Mouse (Mus musculus) midbrain, postnatal 0 days (tissue): Measurements from ENCODE around the gene Pigf. TPM values are rescaled to one million over a fixed set of nuclear protein-coding genes. Genes with fewer than 3 reads are reported as not detected.

Source experiments
- ATAC-seq: fragments of 200-750 bp; cut with Nextera tagmentation; 2 replicates; pipeline ENCODE4 v1.8.0; 2017; ENCODE audit warnings: moderate number of reproducible peaks, mild to moderate bottlenecking, moderate TSS enrichment, moderate library complexity; ENCODE audit not compliant: low FRiP score
- DNase-seq: peaks from one replicate; pipeline ENCODE4 v3.0.0-alpha.2; 2015; ENCODE audit warnings: low spot score
- H3K27ac ChIP-seq: fragments of 300-500 bp; sonication (generic); 2 replicates; pipeline ENCODE4 v1.5.1; 2014; ENCODE audit warnings: low read depth, mild to moderate bottlenecking, low read length, mixed read lengths
- H3K27me3 ChIP-seq: fragments of 300-500 bp; sonication (generic); 2 replicates; pipeline ENCODE4 v1.6.1; 2014; ENCODE audit warnings: low read length, control low read depth, mixed read lengths; ENCODE audit not compliant: insufficient read depth
- H3K36me3 ChIP-seq: fragments of 300-500 bp; sonication (generic); 2 replicates; pipeline ENCODE4 v1.6.1; 2014; ENCODE audit warnings: low read length, control low read depth, mixed read lengths; ENCODE audit not compliant: insufficient read depth
- H3K4me1 ChIP-seq: fragments of 300-500 bp; sonication (generic); 2 replicates; pipeline ENCODE4 v1.6.1; 2014; ENCODE audit warnings: mild to moderate bottlenecking, control low read depth, antibody characterized with exemption, low read length, mixed read lengths; ENCODE audit not compliant: insufficient read depth
- H3K4me2 ChIP-seq: fragments of 300-500 bp; sonication (generic); 2 replicates; pipeline ENCODE4 v1.6.1; 2014; ENCODE audit warnings: low read depth, mild to moderate bottlenecking, low read length, mixed read lengths; ENCODE audit not compliant: poor library complexity, severe bottlenecking
- H3K4me3 ChIP-seq: fragments of 300-500 bp; sonication (generic); 2 replicates; pipeline ENCODE4 v1.5.1; 2014; ENCODE audit warnings: low read depth, mild to moderate bottlenecking, low read length, moderate library complexity
- H3K9ac ChIP-seq: fragments of 300-500 bp; sonication (generic); replicated peaks from 2 replicates; pipeline ENCODE4 v1.6.1; 2014; ENCODE audit warnings: mild to moderate bottlenecking, low read length, moderate library complexity, mixed read lengths; ENCODE audit not compliant: poor library complexity, severe bottlenecking
- H3K9me3 ChIP-seq: fragments of 300-500 bp; sonication (generic); 2 replicates; pipeline ENCODE4 v1.6.1; 2016; ENCODE audit warnings: low read length, control low read depth
- CTCF ChIP-seq: IDR thresholded peaks from 2 replicates; pipeline ENCODE4 v1.5.1; 2016; ENCODE audit warnings: antibody characterized with exemption, mild to moderate bottlenecking
- WGBS: fragments of 180-500 bp; shearing (Covaris S2); extraction: QIAGEN DNeasy Blood & Tissue Kit; methylation state at CpG from one replicate; pipeline ENCODE4 v1.1.7; 2014; 5-methylcytosine and 5-hydroxymethylcytosine counted together
- polyA plus RNA-seq: library from polyadenylated mRNA; unstranded; fragments of >200 nt; fragmentation: Nextera tagmentation; extraction: Ambion mirVana; gene quantifications from 2 replicates; pipeline ENCODE4 v1.2.1, GENCODE M21; 2015
- total RNA-seq: library from RNA; depleted of rRNA; stranded (reverse); fragments of >200 nt; gene quantifications from 2 replicates; pipeline ENCODE4 v1.2.3, GENCODE M21; 2014

Pigf gene
- total and polyA plus RNA-seq, 2 experiments from 2014 or later: 21.6 to 31.3 TPM

GRCm38 (mm10) chr17:87044364-87044763 is 19.2 kb upstream of the Pigf start:
- no peaks in the 10 kb centered on the region for H3K36me3 ChIP-seq
- no peak overlapping the region for H3K27ac ChIP-seq
- TF ChIP-seq CTCF: peak; percentile 100
- H3K4me2 ChIP-seq: no peak overlapping the region
- H3K9ac ChIP-seq: no peak overlapping the region
- H3K4me3 ChIP-seq: no peak overlapping the region
- peak; percentile 96 for DNase-seq
- no peaks in the 10 kb centered on the region for H3K27me3 ChIP-seq
- no peaks in the 10 kb centered on the region for H3K4me1 ChIP-seq
- 2% methylated on average over 15 of the region's 15 CpGs for WGBS
- H3K9me3 ChIP-seq: no peaks in the 10 kb centered on the region
- peak; percentile 85 for ATAC-seq

GRCm38 (mm10) chr17:87041739-87042138 is 16.5 kb upstream of the Pigf start:
- DNase-seq: no peak
- no peak overlapping the region for H3K4me3 ChIP-seq
- 0 out of 2 replicates have a peak, but pooled peaks have one; percentile 15 for ATAC-seq
- no peaks in the 10 kb centered on the region for H3K27me3 ChIP-seq
- H3K9me3 ChIP-seq: no peaks in the 10 kb centered on the region
- WGBS: 63% methylated on average over 19 of the region's 19 CpGs
- H3K27ac ChIP-seq: no peak overlapping the region
- H3K36me3 ChIP-seq: peaks cover 3% of the 10 kb centered on the region; the same call in 1 of the 2 replicates
- no peak overlapping the region for H3K9ac ChIP-seq
- no peak for TF ChIP-seq CTCF
- no peaks in the 10 kb centered on the region for H3K4me1 ChIP-seq
- H3K4me2 ChIP-seq: peak overlapping the region; percentile 18; the same call in 1 of the 2 replicates

GRCm38 (mm10) chr17:87038496-87038895 is 13.3 kb upstream of the Pigf start:
- Histone ChIP-seq H3K4me2 (no peak overlapping the region), H3K9me3 (no peaks in the 10 kb centered on the region), H3K4me1 (no peaks in the 10 kb centered on the region), H3K9ac (no peak overlapping the region), H3K27me3 (no peaks in the 10 kb centered on the region), H3K4me3 (no peak overlapping the region), H3K27ac (no peak overlapping the region), H3K36me3 (peaks cover 7% of the 10 kb centered on the region; the same call in 1 of the 2 replicates)
- DNase-seq (no peak), ATAC-seq (no peak)
- 88% methylated on average over 5 of the region's 5 CpGs for WGBS
- TF ChIP-seq CTCF: no peak

GRCm38 (mm10) chr17:87036141-87037073 is 11.2 kb upstream of the Pigf start:
- no peaks in the 10 kb centered on the region for H3K4me1 ChIP-seq
- peaks cover 7% of the 10 kb centered on the region; the same call in 1 of the 2 replicates for H3K36me3 ChIP-seq
- ATAC-seq (no peak), DNase-seq (peak; percentile 50)
- H3K4me3 ChIP-seq: no peak overlapping the region
- H3K27me3 ChIP-seq: no peaks in the 10 kb centered on the region
- 60% methylated on average over 9 of the region's 10 CpGs for WGBS
- H3K27ac ChIP-seq: no peak overlapping the region
- H3K9ac ChIP-seq: no peak overlapping the region
- no peaks in the 10 kb centered on the region for H3K9me3 ChIP-seq
- peak; percentile 76 for TF ChIP-seq CTCF
- H3K4me2 ChIP-seq: no peak overlapping the region

- no peak for TF ChIP-seq CTCF
- H3K4me1 ChIP-seq: 0 out of 2 replicates have a peak, but pooled peaks cover 2% of the 10 kb centered on the region
- 1% methylated on average over 54 of the region's 55 CpGs for WGBS
- no peaks in the 10 kb centered on the region for H3K9me3 ChIP-seq
- DNase-seq: no peak
- peak; percentile 78 for ATAC-seq
- peak overlapping the region; percentile 97 for H3K4me2 ChIP-seq
- H3K27ac ChIP-seq: no peak overlapping the region
- peak overlapping the region; percentile 68 for H3K9ac ChIP-seq
- H3K4me3 ChIP-seq: peak overlapping the region; percentile 91
- no peaks in the 10 kb centered on the region for H3K36me3 ChIP-seq
- H3K27me3 ChIP-seq: no peaks in the 10 kb centered on the region
These were observed 539 bp downstream of the Pigf start for GRCm38 (mm10) chr17:87024491-87025242.
